Comparison of ENCODE assay signal across 24 mouse cellular contexts in genomic region chr1:59168556-59168955, GRCm38 (mm10). TPM values are rescaled to one million over a fixed set of nuclear protein-coding genes. Genes with fewer than 3 reads are reported as not detected.
DNase-seq lines count a peak whose midpoint lies in the region; ATAC-seq and TF ChIP-seq lines count a peak whose summit lies in the region.
"Had no signal": no experiment of that assay in that cellular context is flagged by ENCODE, and none has a peak within 500 bp of the region (broad histone marks: within the 10 kb centered on the region; RNA-seq: fewer than 3 reads in every experiment).

No protein-coding gene starts in this region.

- H3K9me3 ChIP-seq in intestine, embryonic 16.5 days (ENCODE audit: control insufficient read depth, low read length): no peaks in the 10 kb centered on the region
- H3K9me3 ChIP-seq in intestine, postnatal 0 days (ENCODE audit: control insufficient read depth): no peaks in the 10 kb centered on the region
- H3K9me3 ChIP-seq in kidney, embryonic 15.5 days (replicated peaks): no peaks in the 10 kb centered on the region
- H3K9me3 ChIP-seq: embryonic facial prominence, embryonic 13.5 days; embryonic facial prominence, embryonic 15.5 days; forebrain, embryonic 10.5 days; forebrain, embryonic 12.5 days had no signal

- TF ChIP-seq CTCF in intestine, postnatal 0 days (IDR thresholded peaks at IDR 0.05; ENCODE audit: low read depth): no peak

- H3K4me1 ChIP-seq in intestine, embryonic 16.5 days (ENCODE audit: control insufficient read depth, insufficient read depth, low read length): peaks cover 13% of the 10 kb centered on the region
- 0 out of 2 replicates have a peak, but pooled peaks cover 4% of the 10 kb centered on the region for H3K4me1 ChIP-seq in intestine, postnatal 0 days (replicated peaks; ENCODE audit: control insufficient read depth, insufficient read depth, low read length)
- peaks cover 10% of the 10 kb centered on the region for H3K4me1 ChIP-seq in kidney, embryonic 15.5 days
- H3K4me1 ChIP-seq: embryonic facial prominence, embryonic 15.5 days had no signal

- H3K9ac ChIP-seq in intestine, embryonic 16.5 days (ENCODE audit: low read depth, low read length): no peak overlapping the region
- H3K9ac ChIP-seq in intestine, postnatal 0 days (ENCODE audit: low read depth, low read length): no peak overlapping the region
- no peak overlapping the region for H3K9ac ChIP-seq in kidney, embryonic 15.5 days
- H3K9ac ChIP-seq: embryonic facial prominence, embryonic 13.5 days; embryonic facial prominence, embryonic 15.5 days; forebrain, embryonic 12.5 days had no signal

- H3K36me3 ChIP-seq in intestine, embryonic 16.5 days (ENCODE audit: control insufficient read depth, insufficient read depth, low read length): peaks cover 7% of the 10 kb centered on the region; the same call in 1 of the 2 replicates
- peaks cover 22% of the 10 kb centered on the region; the same call in 1 of the 2 replicates for H3K36me3 ChIP-seq in intestine, postnatal 0 days (ENCODE audit: control insufficient read depth, insufficient read depth)
- H3K36me3 ChIP-seq in kidney, embryonic 15.5 days: peaks cover 46% of the 10 kb centered on the region

- peak; percentile 62 for ATAC-seq in intestine, embryonic 16.5 days
- ATAC-seq in intestine, postnatal 0 days: no peak
- no peak for ATAC-seq in kidney, embryonic 15.5 days (replicated peaks; ENCODE audit: low FRiP score)
- ATAC-seq: forebrain, embryonic 14.5 days had no signal

- peak; percentile 65 for DNase-seq in kidney, adult 9 months
- DNase-seq in kidney, postnatal 25 days: no peak
- no peak for DNase-seq in kidney, postnatal 4 days
- DNase-seq in kidney, postnatal 14 days: peak; percentile 14
- no peak for DNase-seq in kidney, postnatal 10 days
- DNase-seq: adrenal gland, adult 2 months; adrenal gland, postnatal 10 days; adrenal gland, postnatal 25 days; cerebellum, adult 11 months; cerebellum, adult 18-20 months; cerebellum, adult 8-10 months; cerebellum, adult 9-11 months; cerebellum, postnatal 14 days; cerebellum, postnatal 36 days; embryo, embryonic 11 days had no signal

- 46% methylated on average over 2 of the region's 2 CpGs for WGBS in intestine, embryonic 16.5 days
- WGBS in intestine, postnatal 0 days: 29% methylated on average over 2 of the region's 2 CpGs
- WGBS in kidney, embryonic 15.5 days: 33% methylated on average over 2 of the region's 2 CpGs

- H3K27me3 ChIP-seq in intestine, embryonic 16.5 days (replicated peaks; ENCODE audit: control insufficient read depth, insufficient read depth, low read length): no peaks in the 10 kb centered on the region
- no peaks in the 10 kb centered on the region for H3K27me3 ChIP-seq in intestine, postnatal 0 days (replicated peaks; ENCODE audit: control insufficient read depth, insufficient read depth, low read length)
- H3K27me3 ChIP-seq in kidney, embryonic 15.5 days: no peaks in the 10 kb centered on the region
- H3K27me3 ChIP-seq: embryonic facial prominence, embryonic 13.5 days; embryonic facial prominence, embryonic 15.5 days; forebrain, embryonic 12.5 days had no signal

- H3K4me2 ChIP-seq in intestine, embryonic 16.5 days (ENCODE audit: low read depth, low read length): no peak overlapping the region
- H3K4me2 ChIP-seq in intestine, postnatal 0 days (replicated peaks; ENCODE audit: low read depth): no peak overlapping the region
- no peak overlapping the region for H3K4me2 ChIP-seq in kidney, embryonic 15.5 days
- H3K4me2 ChIP-seq: embryonic facial prominence, embryonic 13.5 days; embryonic facial prominence, embryonic 15.5 days; forebrain, embryonic 12.5 days had no signal

- no peak overlapping the region for H3K27ac ChIP-seq in intestine, embryonic 16.5 days (ENCODE audit: low read length)
- H3K27ac ChIP-seq in intestine, postnatal 0 days (ENCODE audit: low read depth, low read length): no peak overlapping the region
- peak overlapping the region; percentile 86 for H3K27ac ChIP-seq in kidney, embryonic 15.5 days
- H3K27ac ChIP-seq: embryonic facial prominence, embryonic 13.5 days; embryonic facial prominence, embryonic 15.5 days; forebrain, embryonic 10.5 days; forebrain, embryonic 12.5 days had no signal

- no peak overlapping the region for H3K4me3 ChIP-seq in intestine, embryonic 16.5 days (ENCODE audit: low read length)
- no peak overlapping the region for H3K4me3 ChIP-seq in intestine, postnatal 0 days (ENCODE audit: low read depth, low read length)
- no peak overlapping the region for H3K4me3 ChIP-seq in kidney, embryonic 15.5 days (replicated peaks)
- H3K4me3 ChIP-seq: embryonic facial prominence, embryonic 13.5 days; embryonic facial prominence, embryonic 15.5 days; erythroblast, embryonic 14.5 days; forebrain, embryonic 10.5 days; forebrain, embryonic 12.5 days had no signal

RNA-seq across cellular contexts. Expression of gene Mpp4, which starts 5.4 kb away (rescaled TPM):
- polyA plus RNA-seq in intestine, embryonic 16.5 days (2015; fragmentation: Nextera tagmentation; extraction: Ambion mirVana): 0.72 and 0.77 TPM in 2 replicates
- 0.21 and 0.29 TPM in 2 replicates for polyA plus RNA-seq in intestine, postnatal 0 days (2015; fragmentation: Nextera tagmentation; extraction: Ambion mirVana)
- 0.27 and 0.35 TPM in 2 replicates for polyA plus RNA-seq in kidney, embryonic 15.5 days (2015; fragmentation: Nextera tagmentation; extraction: Ambion mirVana)

RNA-seq across cellular contexts. Expression of gene Tmem237, which starts 48.3 kb away (rescaled TPM):
- 30.8 and 34.0 TPM in 2 replicates for polyA plus RNA-seq in intestine, embryonic 16.5 days (2015; fragmentation: Nextera tagmentation; extraction: Ambion mirVana)
- 10.7 and 12.5 TPM in 2 replicates for polyA plus RNA-seq in intestine, postnatal 0 days (2015; fragmentation: Nextera tagmentation; extraction: Ambion mirVana)
- polyA plus RNA-seq in kidney, embryonic 15.5 days (2015; fragmentation: Nextera tagmentation; extraction: Ambion mirVana): 39.0 and 42.9 TPM in 2 replicates

Comparison
In these comparisons a context has a peak if more than half of its experiments do, and no peak if none do; other contexts are left out.
1. DNase-seq: peak in kidney, adult 9 months (single experiment) and kidney, postnatal 14 days (single experiment); none in kidney, postnatal 25 days (0 of 2), kidney, postnatal 4 days (0 of 2) and kidney, postnatal 10 days (single experiment).